Mouse (Mus musculus): ENCODE results near the gene Mymx.

The Mymx gene

GRCm38 (mm10) chr17:45568990-45569389 is 32.9 kb downstream of the Mymx start:
- DNase-seq, result no peak

GRCm38 (mm10) chr17:45567162-45567601 is 34.7 kb downstream of the Mymx start:
- DNase-seq, result no peak

- no peak for DNase-seq
These were observed 35.3 kb downstream of the Mymx start for GRCm38 (mm10) chr17:45566360-45567161.

- DNase-seq, result no peak
These were observed 35.9 kb downstream of the Mymx start for GRCm38 (mm10) chr17:45566031-45566359.

- DNase-seq, result no peak
These were observed 36.8 kb downstream of the Mymx start for GRCm38 (mm10) chr17:45565103-45565502.

- DNase-seq, result peak; percentile 39
These were observed 37.3 kb downstream of the Mymx start for GRCm38 (mm10) chr17:45564531-45565084.

- DNase-seq, result peak; percentile 94
These were observed 38.0 kb downstream of the Mymx start, which contains the start of gene Slc35b2 for GRCm38 (mm10) chr17:45563655-45564530. Gene Slc35b2, plus strand, starts transcription at chr17:45563874.

- no peak for DNase-seq
These were observed 38.7 kb downstream of the Mymx start for GRCm38 (mm10) chr17:45563216-45563615.

- DNase-seq, result no peak
These were observed 42.0 kb downstream of the Mymx start for GRCm38 (mm10) chr17:45559732-45560525.

GRCm38 (mm10) chr17:45557998-45558862 is 43.7 kb downstream of the Mymx start:
- DNase-seq, result peak; percentile 66

GRCm38 (mm10) chr17:45557246-45557824 is 44.6 kb downstream of the Mymx start:
- DNase-seq, result peak; percentile 70

- DNase-seq, result peak; percentile 48
These were observed 45.2 kb downstream of the Mymx start for GRCm38 (mm10) chr17:45556514-45557245.

GRCm38 (mm10) chr17:45556107-45556489 is 45.8 kb downstream of the Mymx start:
- DNase-seq, result no peak

- peak; percentile 100 for DNase-seq
These were observed 46.3 kb downstream of the Mymx start, which contains the start of gene Nfkbie for GRCm38 (mm10) chr17:45555452-45556106. Gene Nfkbie, plus strand, starts transcription at chr17:45555703.

GRCm38 (mm10) chr17:45554420-45554819 is 47.5 kb downstream of the Mymx start:
- no peak for DNase-seq

- DNase-seq, result no peak
These were observed 48.8 kb downstream of the Mymx start for GRCm38 (mm10) chr17:45553065-45553464.

GRCm38 (mm10) chr17:45551816-45552451 is 50.0 kb downstream of the Mymx start:
- DNase-seq, result peak; percentile 90

- no peak for DNase-seq
These were observed 50.6 kb downstream of the Mymx start for GRCm38 (mm10) chr17:45551249-45551796.
